ENCODE assay signal across 20 mouse cellular contexts in the genomic region with DNA sequence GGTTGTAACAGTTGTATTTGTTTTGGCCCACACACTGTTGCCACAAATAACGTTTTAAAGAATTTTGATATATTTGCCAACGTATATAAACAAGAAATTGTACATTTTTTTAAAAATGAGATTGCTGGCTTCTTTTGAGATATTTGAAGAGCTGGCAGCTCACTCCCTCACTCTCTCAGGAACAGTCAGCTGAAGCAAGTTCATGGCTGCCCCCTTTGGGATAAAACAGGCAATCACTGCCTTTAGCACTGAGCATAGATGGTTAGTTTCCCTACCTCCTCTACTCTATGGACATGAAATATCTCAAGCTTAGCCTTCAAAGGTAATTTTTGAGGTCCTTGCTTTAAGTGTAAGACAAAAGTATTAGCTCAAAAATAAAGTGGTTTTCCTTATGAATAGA. TPM values are rescaled to one million over a fixed set of nuclear protein-coding genes. Genes with fewer than 3 reads are reported as not detected.
DNase-seq lines count a peak whose midpoint lies in the region; ATAC-seq and TF ChIP-seq lines count a peak whose summit lies in the region.
"Had no signal": no experiment of that assay in that cellular context is flagged by ENCODE, and none has a peak within 500 bp of the region (broad histone marks: within the 10 kb centered on the region; RNA-seq: fewer than 3 reads in every experiment).

No protein-coding gene starts in this region.

- TF ChIP-seq CTCF in intestine, postnatal 0 days (IDR thresholded peaks at IDR 0.05; ENCODE audit: low read depth): peak; percentile 28; the same call in 1 of the 2 replicates
- TF ChIP-seq CTCF in brain, embryonic 14.5 days (IDR thresholded peaks at IDR 0.05; ENCODE audit: borderline replicate concordance, extremely low read depth, insufficient read depth, insufficient read length): peak; percentile 34; the same call in 1 of the 2 replicates

- H3K36me3 ChIP-seq in intestine, postnatal 0 days (ENCODE audit: control insufficient read depth, insufficient read depth): no peaks in the 10 kb centered on the region
- H3K36me3 ChIP-seq in intestine, embryonic 16.5 days (ENCODE audit: control insufficient read depth, insufficient read depth, low read length): no peaks in the 10 kb centered on the region
- H3K36me3 ChIP-seq: heart, embryonic 12.5 days; liver, embryonic 12.5 days; midbrain, embryonic 12.5 days had no signal

- WGBS in intestine, postnatal 0 days: 67% methylated on average over 2 of the region's 2 CpGs
- WGBS in intestine, embryonic 16.5 days: 64% methylated on average over 2 of the region's 2 CpGs

- H3K4me1 ChIP-seq in intestine, postnatal 0 days (replicated peaks; ENCODE audit: control insufficient read depth, insufficient read depth, low read length): no peaks in the 10 kb centered on the region
- H3K4me1 ChIP-seq in intestine, embryonic 16.5 days (ENCODE audit: control insufficient read depth, insufficient read depth, low read length): no peaks in the 10 kb centered on the region
- H3K4me1 ChIP-seq: heart, embryonic 12.5 days; liver, embryonic 12.5 days; midbrain, embryonic 12.5 days had no signal

- no peak overlapping the region for H3K9ac ChIP-seq in intestine, postnatal 0 days (ENCODE audit: low read depth, low read length)
- H3K9ac ChIP-seq in intestine, embryonic 16.5 days (ENCODE audit: low read depth, low read length): no peak overlapping the region
- H3K9ac ChIP-seq: heart, embryonic 12.5 days; liver, embryonic 12.5 days; midbrain, embryonic 12.5 days had no signal

- no peak overlapping the region for H3K4me2 ChIP-seq in intestine, postnatal 0 days (replicated peaks; ENCODE audit: low read depth)
- H3K4me2 ChIP-seq in intestine, embryonic 16.5 days (ENCODE audit: low read depth, low read length): no peak overlapping the region
- H3K4me2 ChIP-seq: heart, embryonic 12.5 days; liver, embryonic 12.5 days; midbrain, embryonic 12.5 days had no signal

- peak; percentile 11 to 17 for DNase-seq in cerebellum, postnatal 10 days
- DNase-seq in cerebellum, adult 18-20 months: no peak
- peak; percentile 11 for DNase-seq in lung, postnatal 10 days
- no peak for DNase-seq in lung, adult 18-20 months
- peak; percentile 31 for DNase-seq in brain, embryonic 14.5 days (ENCODE audit: low read depth)
- no peak for DNase-seq in gastrocnemius, adult 18-20 months (ENCODE audit: low spot score)
- DNase-seq: cerebellum, adult 11-12 months; gastrocnemius, postnatal 25 days; heart, postnatal 4 days; thymus, postnatal 14 days had no signal

- H3K27ac ChIP-seq in intestine, postnatal 0 days (ENCODE audit: low read depth, low read length): no peak overlapping the region
- no peak overlapping the region for H3K27ac ChIP-seq in intestine, embryonic 16.5 days (ENCODE audit: low read length)
- H3K27ac ChIP-seq: liver, embryonic 12.5 days; midbrain, embryonic 12.5 days had no signal

- H3K9me3 ChIP-seq in intestine, postnatal 0 days (ENCODE audit: control insufficient read depth): no peaks in the 10 kb centered on the region
- H3K9me3 ChIP-seq in intestine, embryonic 16.5 days (ENCODE audit: control insufficient read depth, low read length): no peaks in the 10 kb centered on the region
- H3K9me3 ChIP-seq: heart, embryonic 12.5 days; liver, embryonic 12.5 days; midbrain, embryonic 12.5 days had no signal

- ATAC-seq in intestine, postnatal 0 days: no peak
- ATAC-seq in intestine, embryonic 16.5 days: no peak
- ATAC-seq: inflammation-experienced regulatory T-cells, adult 6 months; liver, embryonic 12.5 days had no signal

- H3K4me3 ChIP-seq in intestine, postnatal 0 days (ENCODE audit: low read depth, low read length): no peak overlapping the region
- no peak overlapping the region for H3K4me3 ChIP-seq in intestine, embryonic 16.5 days (ENCODE audit: low read length)
- H3K4me3 ChIP-seq: heart, embryonic 12.5 days; liver, embryonic 12.5 days; midbrain, embryonic 12.5 days had no signal

- no peak for TF ChIP-seq POLR2A in brain, embryonic 14.5 days (IDR thresholded peaks at IDR 0.05; ENCODE audit: borderline replicate concordance, extremely low read depth, insufficient read depth, insufficient read length, poor library complexity, severe bottlenecking)

- no peaks in the 10 kb centered on the region for H3K27me3 ChIP-seq in intestine, postnatal 0 days (replicated peaks; ENCODE audit: control insufficient read depth, insufficient read depth, low read length)
- no peaks in the 10 kb centered on the region for H3K27me3 ChIP-seq in intestine, embryonic 16.5 days (replicated peaks; ENCODE audit: control insufficient read depth, insufficient read depth, low read length)
- H3K27me3 ChIP-seq: heart, embryonic 12.5 days; liver, embryonic 12.5 days; midbrain, embryonic 12.5 days had no signal

RNA-seq across cellular contexts. Expression of gene Hao1, which starts 10.7 kb away (rescaled TPM):
- polyA plus RNA-seq in intestine, postnatal 0 days (2015; fragmentation: Nextera tagmentation; extraction: Ambion mirVana): 0.07 and 0.09 TPM in 2 replicates
- polyA plus RNA-seq in intestine, embryonic 16.5 days (2015; fragmentation: Nextera tagmentation; extraction: Ambion mirVana): 0.11 TPM in 1 of 2 replicates, not detected in the other
- polyA plus RNA-seq in brain, embryonic 14.5 days (2012; rRNA removed): 0.04 TPM in 1 of 2 replicates, not detected in the other
- not detected for total RNA-seq in gastrocnemius, adult 18-20 months (2021)
- total RNA-seq: gastrocnemius, postnatal 25 days; heart, postnatal 4 days; layer of hippocampus, adult 8-10 months; left cerebral cortex, postnatal 25 days had no signal
- polyA plus RNA-seq: inflammation-experienced regulatory T-cells, adult 6 months; liver, embryonic 12.5 days; midbrain, embryonic 12.5 days; neural tube, embryonic 11.5 days; small intestine, adult 2 months had no signal

Comparison
In these comparisons a context has a peak if more than half of its experiments do, and no peak if none do; other contexts are left out.
1. DNase-seq: peak in cerebellum, postnatal 10 days (2 of 2), lung, postnatal 10 days (single experiment) and brain, embryonic 14.5 days (single experiment); none in cerebellum, adult 18-20 months (0 of 2), lung, adult 18-20 months (0 of 2) and gastrocnemius, adult 18-20 months (single experiment).